Mouse (Mus musculus): Measurements from ENCODE around the gene Phyhd1. TPM values are rescaled to one million over a fixed set of nuclear protein-coding genes. Genes with fewer than 3 reads are reported as not detected.

Phyhd1 gene
- total RNA-seq (2021), result 10 to 100 TPM; 18.6 to 20.1 TPM
- long read RNA-seq, experiment 1, transcript Phyhd1-204 (12 exons, 1,325 nt), result major isoform, 6 of 22 reads
- long read RNA-seq, experiment 1, partial matches to known transcripts, result 7 of 22 reads
- long read RNA-seq, experiment 1, other reads (novel, unspliced or antisense), result 8 of 22 reads
- long read RNA-seq, experiment 2, transcript Phyhd1-204 (12 exons, 1,325 nt), result major isoform, 5 of 18 reads
- long read RNA-seq, experiment 2, partial matches to known transcripts, result 7 of 18 reads
- long read RNA-seq, experiment 2, other reads (novel, unspliced or antisense), result 5 of 18 reads

DNA sequence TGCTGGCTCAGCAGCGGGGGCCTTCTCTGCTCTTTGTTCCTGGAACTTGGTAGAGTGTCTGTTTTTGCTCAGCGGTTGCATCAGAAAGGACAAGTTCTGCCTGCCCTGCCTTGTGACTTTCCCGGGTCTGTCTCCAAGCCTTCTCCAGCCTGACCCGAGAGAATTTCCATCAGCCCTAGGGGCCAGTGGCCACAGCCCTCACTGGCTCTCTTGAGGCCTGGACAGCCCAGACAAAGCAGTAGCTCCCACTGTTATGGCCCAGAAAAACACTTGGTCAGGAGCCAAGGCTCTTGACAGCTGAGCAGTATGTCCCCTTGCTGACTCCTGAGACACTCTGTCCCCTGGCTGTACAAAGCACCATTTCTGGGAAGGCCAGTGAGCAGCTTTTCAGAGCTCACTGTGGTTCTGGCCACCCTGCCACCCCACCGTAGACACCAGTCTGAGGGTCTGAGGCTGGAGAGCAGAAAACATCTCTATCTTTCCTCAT lies at the start of gene Phyhd1:
Phyhd1 (plus strand) TSS at position 437 of the 487 bp plus-strand sequence.
- intact Hi-C loops (cut with DNase I), result no loop called here
- peak; percentile 75 to 78 for DNase-seq

DNA sequence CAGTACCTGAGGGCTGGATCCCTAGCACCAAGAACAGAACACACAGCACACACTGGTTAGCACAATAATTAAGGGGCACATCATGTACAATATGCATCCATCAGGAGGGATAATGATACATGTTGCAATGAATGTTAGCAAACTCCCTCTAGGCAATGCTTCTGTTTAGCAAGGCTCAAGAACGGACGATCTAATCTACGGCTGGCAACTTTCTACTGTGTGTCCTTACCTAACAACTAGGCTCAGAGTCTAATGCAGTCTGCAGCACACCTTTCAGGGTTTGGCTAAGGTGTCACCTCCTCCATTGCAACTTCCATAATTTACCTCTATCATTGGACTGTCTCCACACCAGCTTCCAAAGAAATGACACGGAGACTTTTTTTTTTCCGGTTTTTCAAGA lies 49.7 kb upstream of the Phyhd1 start:
- intact Hi-C loops (cut with DNase I), result no loop called here
- DNase-seq, result no peak

DNA sequence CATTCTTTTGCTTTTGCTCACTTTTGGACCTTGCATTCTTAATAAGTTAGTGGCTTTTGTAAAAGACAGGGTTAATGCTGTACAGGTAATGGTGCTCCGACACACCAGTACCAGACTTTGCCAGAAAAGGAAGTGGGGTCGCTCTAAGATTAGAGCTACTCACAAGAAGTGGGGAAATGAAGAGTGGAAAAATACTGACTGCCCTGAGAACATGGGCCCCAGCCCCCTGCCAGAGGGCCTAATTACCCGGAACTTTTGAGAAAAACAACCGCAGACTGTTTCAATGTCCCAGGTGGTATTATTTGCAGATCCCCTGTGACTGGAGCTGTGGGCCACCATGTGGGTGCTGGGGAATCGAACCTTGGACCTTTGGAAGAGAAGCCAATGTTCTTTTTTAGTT lies 30.4 kb upstream of the Phyhd1 start:
- intact Hi-C loops (cut with DNase I), result no loop called here
- no peak for DNase-seq

DNA sequence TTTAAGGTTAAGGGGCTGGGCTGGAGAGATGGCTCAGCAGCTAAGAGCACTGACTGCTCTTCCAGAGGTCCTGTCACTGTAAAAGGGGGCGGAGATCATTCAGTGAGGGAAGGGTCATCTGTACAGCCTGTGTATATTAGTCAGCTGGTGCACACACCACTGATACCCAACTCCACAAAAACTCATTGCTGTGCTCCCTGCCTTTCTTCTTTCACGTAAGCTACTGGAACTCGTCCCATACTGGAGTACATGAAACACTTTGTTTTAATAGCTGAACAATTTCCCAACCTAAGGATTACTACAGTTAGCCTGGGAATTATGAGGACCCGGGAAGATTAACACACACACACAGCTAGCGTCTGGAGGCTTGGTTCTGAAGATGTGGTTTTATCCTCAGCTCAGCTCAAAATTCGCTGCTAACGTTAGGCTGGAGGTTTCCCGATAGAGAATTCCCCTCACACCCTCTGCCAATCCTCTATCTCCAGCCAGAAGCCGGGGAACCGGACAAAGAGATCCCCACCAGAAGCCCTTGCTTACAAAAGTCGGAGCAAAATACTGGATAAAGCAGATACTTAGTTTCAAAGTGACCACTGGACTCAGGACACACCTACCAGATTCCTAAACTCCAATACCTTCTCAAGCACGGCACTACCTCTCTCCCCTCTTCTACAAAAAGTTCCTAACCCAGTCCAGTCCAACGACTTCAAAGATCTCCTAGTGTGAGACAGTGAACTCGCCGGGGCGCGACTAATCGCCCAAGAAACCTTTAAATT lies 29.4 kb upstream of the Phyhd1 start:
- DNase-seq, result no peak
- intact Hi-C loops (cut with DNase I), result loop anchor here (2.0 kb wide), 1 partner anchor 30 kb away; no protein-coding TSS in a partner anchor

DNA sequence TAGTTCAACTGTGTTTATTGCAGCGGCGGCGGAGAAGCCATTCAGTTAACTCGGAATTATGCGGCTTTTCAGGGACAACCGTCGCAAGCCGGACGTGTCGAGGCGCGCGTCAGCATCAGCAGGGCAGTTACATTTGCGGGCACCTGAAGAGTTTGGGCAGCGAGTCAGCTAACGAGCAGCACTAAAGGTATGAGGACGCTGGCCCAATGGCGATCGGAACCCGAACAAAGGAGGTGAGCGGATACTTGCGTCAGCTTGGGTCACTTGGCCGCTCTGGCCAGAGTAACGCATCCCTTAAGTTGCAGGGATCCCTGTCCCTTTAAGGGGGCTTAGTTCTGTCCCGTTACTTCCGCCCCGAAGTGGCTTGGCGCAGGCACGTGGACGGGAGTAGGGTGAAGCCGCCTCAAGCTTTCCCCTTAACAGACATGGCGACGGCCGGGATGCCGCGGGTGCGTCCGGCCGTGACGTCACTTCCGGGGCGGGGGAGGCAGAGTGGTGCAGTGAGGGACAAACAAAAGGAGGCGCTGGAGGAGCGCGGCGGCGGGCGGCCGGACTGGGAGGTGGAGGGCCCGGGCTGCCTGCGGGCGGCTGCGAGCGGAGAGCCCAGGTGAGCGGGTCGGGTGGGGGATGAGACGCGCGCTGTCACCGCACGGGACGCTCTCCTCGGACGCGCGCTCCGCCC lies 28.7 kb upstream of the Phyhd1 start, which contains the start of gene Lrrc8a:
Lrrc8a (plus strand) TSS at position 517 of the 682 bp plus-strand sequence.
- peak; percentile 99 to 100 for DNase-seq

DNA sequence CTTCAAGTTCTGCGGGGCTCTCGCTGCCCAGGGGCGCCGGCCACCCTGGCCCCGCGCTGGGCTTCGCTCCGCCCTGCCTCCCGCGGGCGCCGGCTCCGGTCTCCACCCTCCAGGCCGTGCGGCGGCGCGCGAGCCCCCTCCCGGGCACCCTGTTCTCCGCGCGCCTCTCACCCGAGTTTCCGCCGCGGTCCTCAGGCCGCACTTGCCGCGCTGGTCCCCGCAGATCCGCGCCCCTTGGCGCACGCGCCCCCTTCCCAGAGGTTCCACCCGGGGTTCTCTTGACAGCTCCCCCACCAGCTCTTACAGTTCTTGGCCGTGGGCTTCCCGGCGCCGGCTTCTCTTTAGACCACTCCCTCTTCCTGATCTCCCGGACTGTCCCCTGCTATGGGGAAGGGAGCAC lies 28.1 kb upstream of the Phyhd1 start:
- DNase-seq, result peak; percentile 58 to 66
- intact Hi-C loops (cut with DNase I), result loop anchor here (2.0 kb wide), 2 partner anchors 31 kb away; no protein-coding TSS in a partner anchor

More for the DNA sequence above, 28.7 kb upstream of the Phyhd1 start, which contains the start of gene Lrrc8a:
- intact Hi-C loops (cut with DNase I), result loop anchor here (2.0 kb wide), 1 partner anchor 31 kb away; no protein-coding TSS in a partner anchor

DNA sequence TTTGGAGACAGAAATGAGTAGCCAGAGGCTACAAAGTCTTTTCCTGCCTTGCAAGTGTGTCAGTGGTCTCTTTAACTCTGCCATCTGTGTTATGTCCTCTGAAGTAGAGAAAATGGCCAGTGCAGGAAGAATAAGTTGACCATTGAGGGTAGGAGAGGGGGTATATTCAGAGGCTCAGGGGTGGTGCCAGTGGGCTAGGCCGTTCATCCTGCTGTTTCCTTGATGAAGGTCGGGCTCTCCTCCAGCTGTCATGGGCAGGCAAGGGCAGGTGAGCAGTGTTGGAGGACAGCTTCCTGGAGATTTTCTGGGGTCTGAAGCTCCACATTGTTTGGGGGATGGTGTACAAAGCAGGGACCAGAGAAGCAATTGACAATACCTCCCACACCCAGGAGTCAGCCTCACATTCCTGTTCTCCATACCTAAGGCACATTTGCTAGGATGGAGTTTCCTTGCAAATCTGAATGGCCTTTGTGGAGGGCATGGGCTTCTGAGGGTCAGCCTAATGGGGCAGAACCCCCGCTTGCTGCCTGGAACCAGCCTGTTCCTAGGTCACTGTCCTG lies 27.0 kb upstream of the Phyhd1 start:
- intact Hi-C loops (cut with DNase I), result loop anchor here (2.0 kb wide), 1 partner anchor 30 kb away; no protein-coding TSS in a partner anchor

DNA sequence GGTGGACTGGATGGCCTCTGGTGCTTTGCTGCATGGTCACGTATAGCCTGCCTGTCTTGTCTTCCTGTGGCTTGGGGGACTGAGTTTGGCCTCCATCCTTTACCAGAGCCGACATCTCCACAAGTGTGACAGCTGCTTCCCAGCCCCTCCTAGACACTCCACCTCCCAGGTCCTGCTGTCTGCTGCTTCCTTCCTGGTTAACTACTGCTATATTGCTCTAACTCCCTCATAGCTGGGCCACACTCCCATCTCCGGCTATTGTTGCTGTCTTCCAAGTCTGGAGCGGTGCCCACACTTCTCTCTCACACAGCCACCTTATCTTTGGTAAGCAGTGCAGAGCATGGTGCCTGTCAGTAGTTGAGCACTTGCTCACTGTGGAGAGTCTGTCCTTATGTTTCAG lies 26.2 kb upstream of the Phyhd1 start:
- intact Hi-C loops (cut with DNase I), result loop anchor here (2.0 kb wide), 1 partner anchor 29 kb away; no protein-coding TSS in a partner anchor
- DNase-seq, result no peak

More for the DNA sequence above, 27.0 kb upstream of the Phyhd1 start:
- DNase-seq, result no peak

DNA sequence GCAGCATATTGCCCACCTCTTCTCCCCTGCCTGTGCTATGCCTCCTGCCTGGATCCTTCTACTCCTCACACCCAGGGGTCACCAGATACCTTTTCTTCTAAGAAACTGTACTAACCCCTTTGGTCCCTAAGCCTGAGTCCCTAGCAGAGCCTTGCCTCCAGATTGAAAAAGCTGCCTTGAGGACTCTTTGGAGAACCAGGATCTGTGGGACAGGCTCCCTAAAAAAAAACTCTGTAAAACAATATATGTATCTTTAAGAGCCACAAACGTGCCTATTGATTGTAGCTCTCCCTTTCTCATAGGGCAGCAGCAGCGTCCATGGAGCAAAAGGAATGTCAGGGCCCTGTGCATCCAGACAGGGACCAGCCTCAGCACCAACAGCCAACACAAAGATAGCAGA lies 25.7 kb upstream of the Phyhd1 start, which contains the start of gene Gm28035:
Gm28035 (plus strand) TSS at position 301 of the 400 bp plus-strand sequence.
- intact Hi-C loops (cut with DNase I), result no loop called here
- DNase-seq, result no peak

DNA sequence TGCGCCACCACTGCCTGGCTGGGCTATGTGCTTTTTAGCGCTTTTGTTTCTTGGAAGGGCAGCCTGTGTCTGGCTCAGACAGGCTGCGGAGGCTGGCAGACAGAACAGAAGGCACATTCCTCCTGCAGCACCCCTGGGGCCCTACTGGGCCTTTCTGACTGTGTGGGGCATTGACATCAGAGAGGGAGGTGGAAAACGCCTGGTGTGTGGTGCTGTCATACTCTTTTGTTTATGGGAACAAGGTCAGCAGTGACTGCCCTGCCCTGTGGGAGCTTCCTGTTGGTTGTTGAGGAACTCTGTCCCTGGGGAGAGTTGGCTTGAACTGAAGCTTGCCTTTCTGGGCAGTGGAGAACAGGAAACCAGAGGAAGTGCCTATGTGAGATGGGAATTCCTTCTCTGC lies 23.5 kb upstream of the Phyhd1 start:
- DNase-seq, result peak; percentile 42 to 46
- intact Hi-C loops (cut with DNase I), result no loop called here

DNA sequence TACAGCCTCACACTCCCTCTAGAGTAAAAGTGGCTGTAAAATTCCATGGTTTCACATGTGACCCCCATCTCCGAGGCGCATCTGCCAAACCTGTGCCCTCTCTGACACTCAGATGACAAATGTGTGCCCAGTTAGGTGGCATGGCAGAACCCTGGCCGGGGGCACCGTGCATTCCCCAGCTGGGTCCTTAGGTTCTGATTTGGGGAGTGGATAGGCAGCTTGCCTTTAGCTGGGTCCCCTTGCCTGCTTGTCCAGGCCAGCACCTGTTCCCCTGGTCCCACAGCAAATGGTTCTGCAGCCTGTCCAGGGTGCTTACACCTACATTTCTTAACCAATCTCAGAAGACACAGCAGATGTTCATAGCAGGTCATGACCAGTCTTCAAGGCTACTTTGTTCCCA lies 22.6 kb upstream of the Phyhd1 start:
- DNase-seq, result peak in 1 of 2 experiments; percentile 7
- intact Hi-C loops (cut with DNase I), result no loop called here

DNA sequence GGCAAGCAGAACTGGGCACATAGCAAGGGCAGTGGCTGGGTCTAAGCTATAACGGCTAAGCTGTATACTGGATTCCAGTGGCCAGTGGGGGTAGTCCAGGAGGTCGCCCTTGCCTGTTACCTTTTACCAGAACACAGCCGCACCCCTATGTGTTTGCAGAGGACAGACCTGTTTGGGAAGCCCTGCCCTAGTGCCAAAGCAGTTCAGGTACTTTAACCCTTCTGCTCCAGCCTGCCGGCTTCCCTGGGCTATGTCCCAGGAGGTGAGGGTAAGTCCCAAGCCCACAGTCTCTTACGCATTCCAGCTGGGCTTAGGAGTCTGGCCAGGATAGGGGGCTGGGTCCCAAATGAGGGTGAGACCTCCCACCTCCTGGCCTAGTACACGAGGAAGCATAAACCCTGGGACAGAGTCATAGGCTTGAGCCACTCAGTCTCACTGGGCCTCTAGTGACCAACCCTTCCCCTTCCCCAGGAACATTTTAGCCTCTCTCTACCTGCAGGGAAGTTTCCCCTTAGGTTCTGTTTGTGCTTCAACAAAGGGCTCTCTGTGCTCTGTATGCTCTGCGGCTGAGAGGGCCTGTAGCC lies 21.3 kb upstream of the Phyhd1 start:
- intact Hi-C loops (cut with DNase I), result no loop called here
- peak in 1 of 2 experiments; percentile 2 for DNase-seq

DNA sequence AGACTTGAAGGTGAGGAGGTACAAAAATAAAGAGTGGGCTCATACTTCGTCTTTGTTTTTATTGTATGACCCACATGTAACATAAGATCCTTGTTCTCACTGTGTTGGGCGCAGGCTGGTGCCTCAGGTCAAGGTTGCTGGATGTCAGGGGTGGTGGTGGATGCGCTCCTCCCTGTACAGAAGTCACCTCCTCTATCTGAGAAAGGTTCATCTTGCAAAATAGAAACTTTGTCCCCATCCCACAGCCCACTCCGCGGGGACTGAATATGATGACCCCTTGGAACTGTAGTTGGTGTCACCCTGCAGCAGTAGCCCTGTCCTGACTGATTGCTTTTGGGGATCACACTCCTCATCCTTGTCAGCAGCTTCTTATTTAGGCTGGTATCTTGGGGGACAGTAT lies 19.0 kb upstream of the Phyhd1 start:
- DNase-seq, result no peak
- intact Hi-C loops (cut with DNase I), result no loop called here

DNA sequence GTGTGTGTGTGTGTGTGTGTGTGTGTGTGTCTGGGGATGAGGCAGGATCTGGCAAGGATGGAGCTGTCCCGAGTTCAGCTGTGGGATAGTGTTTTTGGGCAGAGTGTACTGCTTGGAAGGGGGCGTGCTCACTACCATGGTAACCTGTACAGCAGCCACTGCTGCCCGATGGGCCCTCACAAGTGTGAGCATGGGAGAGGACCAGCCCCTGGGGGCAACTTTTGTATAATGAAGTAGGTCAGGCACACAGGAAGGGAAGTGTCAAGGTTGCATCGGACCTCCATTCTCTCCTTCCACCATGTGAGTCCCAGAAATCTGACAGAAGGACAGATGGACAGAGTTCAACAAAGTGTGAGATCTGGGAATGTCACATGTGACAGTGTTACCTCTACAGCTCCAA lies 18.3 kb upstream of the Phyhd1 start:
- no peak for DNase-seq

DNA sequence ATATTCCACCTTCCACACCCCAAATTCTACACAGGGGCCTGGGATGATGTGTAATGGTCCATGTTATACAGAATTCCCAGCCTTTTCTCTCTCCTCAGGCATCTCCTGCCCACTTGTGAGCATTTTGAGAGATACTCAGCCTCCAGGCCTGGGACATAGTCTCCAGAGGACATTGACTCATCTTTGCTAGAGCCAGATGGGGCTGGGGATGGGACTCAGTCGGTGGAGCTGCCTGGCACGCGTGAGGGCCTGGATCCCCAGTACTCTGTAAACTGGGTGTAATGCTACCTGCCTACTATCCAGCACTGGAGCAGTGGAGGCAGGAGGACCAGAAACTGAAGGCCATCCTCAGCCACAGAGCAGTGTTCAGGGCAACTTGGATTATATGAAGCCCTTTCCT lies 16.8 kb upstream of the Phyhd1 start:
- no peak for DNase-seq

More for the DNA sequence above, 18.3 kb upstream of the Phyhd1 start:
- intact Hi-C loops (cut with DNase I), result no loop called here

DNA sequence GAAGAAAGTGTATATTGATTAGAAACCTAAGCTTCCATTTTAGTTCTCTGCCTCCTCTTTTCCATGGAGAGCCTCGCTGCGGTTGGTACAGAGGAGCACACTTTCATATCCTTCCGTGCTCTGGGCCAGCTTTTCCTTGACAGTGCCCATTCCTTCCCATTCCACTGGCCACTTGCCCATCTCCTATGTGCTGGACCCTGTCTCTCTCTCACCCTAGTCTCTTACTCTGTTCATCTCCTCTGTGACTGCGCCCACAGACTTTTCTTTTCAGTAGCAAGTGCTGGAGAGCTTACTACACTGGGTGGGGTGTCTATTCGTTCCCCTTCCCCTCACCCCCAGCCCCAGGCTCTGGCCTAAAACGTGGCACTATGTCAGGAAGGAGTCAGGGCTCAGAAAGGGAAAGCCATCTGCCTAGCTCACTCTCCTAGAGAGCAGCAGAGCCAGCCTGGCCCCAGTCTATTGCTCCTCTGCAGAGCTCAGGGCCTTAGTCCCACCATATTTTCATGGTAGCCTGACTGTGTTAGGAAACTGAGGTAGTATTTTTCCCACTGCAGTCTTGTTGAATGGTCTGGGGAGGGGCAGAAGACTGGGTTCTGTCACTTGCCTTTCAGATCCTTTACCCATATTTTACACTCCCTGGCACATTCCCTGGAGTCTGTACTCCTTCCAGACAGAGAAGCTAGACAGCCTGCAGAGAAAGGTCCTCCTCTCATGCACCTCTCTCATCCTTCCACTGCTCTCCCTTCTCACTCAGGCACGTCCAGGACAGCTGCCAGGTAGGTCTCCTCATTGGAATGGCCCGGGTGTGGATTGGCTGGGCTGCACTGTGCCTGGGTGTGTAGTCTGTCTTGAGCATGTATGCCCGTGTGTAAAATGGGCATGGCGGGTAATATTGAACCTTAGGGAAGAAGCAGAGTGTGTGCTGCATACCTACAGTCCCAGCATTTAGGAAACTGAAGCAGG lies 15.6 kb upstream of the Phyhd1 start:
- no peak for DNase-seq
- intact Hi-C loops (cut with DNase I), result no loop called here

More for the DNA sequence above, 16.8 kb upstream of the Phyhd1 start:
- intact Hi-C loops (cut with DNase I), result no loop called here

DNA sequence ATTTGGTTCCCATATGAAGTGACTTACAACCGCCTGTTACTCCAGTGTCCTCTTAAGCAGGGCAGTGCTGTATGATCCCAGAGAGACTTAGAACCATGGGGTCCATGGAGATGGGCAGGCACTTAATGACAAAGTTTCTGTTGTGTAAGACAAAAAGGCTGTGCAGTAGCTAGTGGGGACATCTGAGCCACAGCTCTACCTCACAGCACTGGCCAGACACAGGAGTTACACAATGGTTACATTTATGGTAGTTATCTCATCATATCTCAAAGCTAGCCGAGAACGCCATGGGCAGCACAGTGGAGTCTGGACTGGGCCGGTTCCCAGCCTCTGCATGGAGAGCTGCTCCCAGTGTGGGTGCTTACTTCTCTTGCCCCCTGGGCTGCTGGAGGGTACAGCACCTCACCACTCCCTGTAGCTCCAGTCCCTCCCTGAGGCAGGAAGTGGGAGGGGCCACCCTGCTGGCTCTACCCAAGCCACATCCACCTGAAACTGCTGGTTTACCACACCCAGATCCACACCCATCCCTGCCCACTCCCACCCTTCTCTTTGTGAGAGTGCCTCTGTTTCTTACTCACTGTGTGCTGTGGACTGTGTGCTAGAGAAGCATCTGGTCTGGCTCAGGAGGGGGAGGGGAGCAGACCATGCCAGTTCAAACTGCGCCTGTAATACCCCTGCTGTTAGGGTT lies 14.4 kb upstream of the Phyhd1 start:
- no peak for DNase-seq
- intact Hi-C loops (cut with DNase I), result no loop called here

DNA sequence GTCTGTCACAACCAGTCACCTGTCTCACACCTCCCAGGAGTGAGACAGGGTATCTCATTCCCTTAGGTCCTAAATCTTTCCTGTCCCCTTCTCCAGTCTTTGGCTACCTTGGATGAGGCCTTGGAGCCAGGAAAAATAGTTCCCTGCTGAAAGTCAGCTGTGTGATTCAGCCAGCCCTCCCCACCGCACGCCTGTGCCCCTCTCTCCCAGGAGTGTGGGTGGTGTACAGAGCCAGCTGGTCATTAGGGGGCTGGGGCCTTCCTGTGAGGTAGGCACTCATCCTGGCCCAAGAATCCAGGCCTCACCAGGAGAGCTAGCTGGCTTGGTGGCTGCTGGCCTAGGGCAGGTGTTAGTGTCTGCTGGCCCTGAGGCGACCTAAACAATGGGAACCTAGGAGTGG lies 13.5 kb upstream of the Phyhd1 start:
- intact Hi-C loops (cut with DNase I), result no loop called here
- no peak for DNase-seq

Data from gastrocnemius, postnatal 36 days (tissue).